Mouse (Mus musculus): ENCODE results near the gene Plcl1.

The Plcl1 gene

GRCm38 (mm10) chr1:55405272-55406022, at the start of gene Plcl1:
TSS of gene Plcl1 (plus strand) at chr1:55405921.
- peak; percentile 98 for DNase-seq

- peak in 1 of 2 experiments; percentile 6 for DNase-seq
These were observed 43.1 kb upstream of the Plcl1 start for GRCm38 (mm10) chr1:55362634-55363033.

GRCm38 (mm10) chr1:55363044-55363565, 42.6 kb upstream of the Plcl1 start, which contains the start of gene Boll:
TSS of gene Boll (minus strand) at chr1:55363469.
- peak; percentile 88 to 90 for DNase-seq

DNA sequence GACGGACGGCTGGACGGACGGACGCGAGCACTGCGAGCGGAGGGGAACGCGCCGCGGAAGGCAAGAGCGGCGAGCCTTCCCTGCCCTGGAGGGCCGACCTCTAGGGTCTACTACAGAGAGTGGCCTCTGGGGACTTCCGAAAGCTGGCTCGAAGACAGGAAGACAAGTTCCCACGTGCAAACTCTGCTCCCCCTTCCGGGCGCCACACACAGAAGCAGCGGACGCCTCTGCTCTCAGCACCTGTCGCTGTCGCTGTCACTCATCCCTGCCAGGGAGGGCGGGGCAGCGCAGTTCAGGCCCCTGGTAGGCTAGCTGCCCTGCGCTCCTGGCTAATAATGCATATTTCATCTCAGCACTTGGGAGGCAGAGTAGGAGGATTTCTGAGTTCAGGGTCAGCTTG, 42.1 kb upstream of the Plcl1 start:
- peak; percentile 70 to 76 for DNase-seq

DNA sequence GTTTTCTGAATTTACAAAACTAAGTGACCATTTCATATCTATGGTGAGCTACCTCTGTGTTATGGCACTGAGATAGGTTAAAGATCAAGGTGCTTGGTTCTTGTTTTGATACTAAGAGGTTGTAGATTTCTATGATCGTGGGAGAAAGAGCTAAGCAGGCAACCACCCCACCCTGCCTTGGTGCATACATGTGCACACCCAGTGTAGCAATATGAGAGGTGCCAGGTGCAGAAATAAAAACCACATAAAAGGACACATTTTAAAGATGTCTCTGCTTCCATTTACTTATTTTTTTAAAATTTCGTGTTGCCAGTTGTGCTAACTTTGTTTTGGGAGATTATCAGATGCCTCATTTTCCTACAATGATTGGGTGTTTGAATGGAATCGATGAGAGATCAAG, 33.1 kb upstream of the Plcl1 start:
- DNase-seq: no peak

DNA sequence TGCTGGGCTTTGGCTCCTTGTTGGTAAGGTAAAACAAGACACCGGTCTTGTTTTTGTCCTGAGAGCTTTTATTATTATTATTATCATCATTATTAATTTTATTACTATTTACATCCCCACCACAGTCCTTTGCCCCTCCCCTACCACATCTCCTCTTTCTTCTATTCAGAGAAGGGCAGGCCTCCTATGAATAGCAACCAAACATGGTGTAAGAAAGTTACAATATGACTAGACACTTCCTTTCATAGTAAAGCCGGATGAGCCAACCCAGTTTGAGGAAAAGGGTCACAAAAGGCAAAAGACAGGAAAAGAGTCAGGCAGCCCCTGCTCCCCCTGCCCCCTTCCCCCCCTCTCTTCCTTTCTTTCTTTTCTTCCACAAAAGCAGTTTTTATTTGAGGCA, 25.2 kb upstream of the Plcl1 start:
- no peak for DNase-seq

GRCm38 (mm10) chr1:55383114-55383773, 22.5 kb upstream of the Plcl1 start:
- DNase-seq: peak; percentile 94

GRCm38 (mm10) chr1:55399891-55400290, 5.8 kb upstream of the Plcl1 start:
- DNase-seq: peak in 1 of 2 experiments; percentile 24

- DNase-seq: peak; percentile 79 to 89
These were observed 1.3 kb upstream of the Plcl1 start for GRCm38 (mm10) chr1:55404439-55404838.

DNA sequence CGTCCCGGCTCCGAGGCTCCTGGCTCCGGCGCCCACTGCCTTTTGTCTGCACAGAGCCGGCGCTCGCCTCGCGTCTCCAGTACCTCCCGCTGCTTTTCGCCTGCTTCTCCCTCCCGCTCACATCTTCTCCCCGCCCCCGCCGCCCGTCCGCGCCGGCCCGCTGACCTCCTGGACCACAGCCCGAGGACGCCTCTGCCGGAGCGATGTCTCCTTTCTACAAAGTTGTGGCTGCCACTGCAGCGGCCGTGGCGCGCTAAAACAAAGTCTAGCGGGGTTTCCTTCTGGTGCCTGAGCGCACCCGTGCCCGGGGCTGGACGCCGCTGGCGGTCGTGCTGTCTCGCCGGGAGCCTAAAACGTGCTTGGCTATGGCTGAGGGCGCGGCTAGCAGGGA, 297 bp downstream of the Plcl1 start:
- DNase-seq: peak; percentile 88 to 92

GRCm38 (mm10) chr1:55406531-55407375, 1.0 kb downstream of the Plcl1 start:
- peak; percentile 59 to 61 for DNase-seq

GRCm38 (mm10) chr1:55410670-55411069, 4.9 kb downstream of the Plcl1 start:
- no peak for DNase-seq

DNA sequence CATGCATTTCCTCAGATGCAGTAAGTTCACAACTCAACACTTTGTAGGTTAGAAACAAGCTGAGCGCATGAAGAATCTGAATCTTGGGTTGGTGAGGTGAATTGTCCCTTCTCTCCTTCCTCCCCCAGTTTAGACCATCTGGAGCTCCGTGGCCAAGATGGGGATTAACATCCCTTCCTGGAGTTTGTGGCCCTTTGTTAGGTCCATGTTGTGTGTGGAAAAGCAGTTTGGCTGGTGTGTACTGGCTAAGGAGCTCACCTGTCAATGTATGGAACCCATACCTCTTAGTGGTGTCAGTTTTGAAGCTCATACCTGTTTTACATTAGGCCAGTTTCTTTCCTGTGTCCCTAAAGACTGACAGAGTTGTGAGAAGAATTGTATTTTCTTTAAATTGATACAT, 5.4 kb downstream of the Plcl1 start:
- no peak for DNase-seq

DNA sequence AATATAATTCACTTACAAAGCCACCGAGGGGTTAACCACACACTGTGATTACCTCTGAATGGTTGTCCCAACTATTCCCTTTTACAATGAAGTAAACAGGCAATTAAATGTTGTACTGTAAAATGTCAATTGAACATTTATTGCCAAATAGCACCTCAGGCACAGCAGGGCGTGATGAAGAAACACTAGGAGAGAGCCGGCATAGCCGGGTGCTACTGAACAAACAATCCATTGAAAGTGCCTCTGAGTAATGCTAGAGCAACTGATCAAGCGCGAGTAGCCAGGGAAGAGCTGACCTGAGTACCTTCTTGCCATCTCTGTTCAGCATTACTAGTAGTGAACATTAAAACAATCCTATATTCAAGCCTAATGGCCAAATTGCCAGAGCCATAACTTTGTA, 6.8 kb downstream of the Plcl1 start:
- no peak for DNase-seq

DNA sequence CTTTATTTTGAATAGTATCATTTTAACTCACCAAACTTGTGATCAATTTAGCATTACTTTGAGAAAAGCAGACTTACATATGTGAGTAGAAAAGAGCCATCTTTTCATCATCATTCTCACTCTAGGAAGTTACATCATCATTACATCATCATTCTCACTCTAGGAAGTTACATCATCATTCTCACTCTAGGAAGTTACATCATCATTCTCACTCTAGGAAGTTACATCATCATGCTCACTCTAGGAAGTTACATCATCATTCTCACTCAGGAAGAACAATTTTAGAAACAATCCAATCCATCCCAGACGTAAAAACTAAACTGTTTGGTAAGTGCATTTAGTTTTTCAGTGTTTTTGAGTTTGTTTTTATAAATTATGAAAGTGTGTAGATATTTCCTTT, 7.8 kb downstream of the Plcl1 start:
- DNase-seq: no peak

DNA sequence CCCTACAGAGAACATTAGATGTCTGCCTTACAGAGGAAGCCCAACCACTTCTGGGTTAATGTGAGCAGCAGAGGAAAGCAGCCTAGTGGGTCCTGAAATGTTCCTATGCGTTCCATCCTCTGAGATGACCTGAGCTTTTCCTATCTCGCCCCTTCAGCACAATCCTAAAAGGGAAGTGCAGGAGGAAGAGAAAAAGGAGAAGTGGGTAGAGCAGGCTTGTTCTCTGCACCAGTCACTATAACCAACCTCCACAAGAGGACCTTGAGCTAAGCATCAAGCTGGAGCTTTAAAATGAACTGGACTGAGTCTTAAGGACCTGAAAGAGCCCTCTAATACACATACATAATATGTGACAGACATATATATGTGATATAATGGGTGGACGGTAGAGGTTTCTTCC, 13.2 kb downstream of the Plcl1 start:
- no peak for DNase-seq

- no peak for DNase-seq
These were observed 21.9 kb downstream of the Plcl1 start for GRCm38 (mm10) chr1:55427607-55428006.

- DNase-seq: no peak
These were observed 23.3 kb downstream of the Plcl1 start for GRCm38 (mm10) chr1:55429051-55429450.

DNA sequence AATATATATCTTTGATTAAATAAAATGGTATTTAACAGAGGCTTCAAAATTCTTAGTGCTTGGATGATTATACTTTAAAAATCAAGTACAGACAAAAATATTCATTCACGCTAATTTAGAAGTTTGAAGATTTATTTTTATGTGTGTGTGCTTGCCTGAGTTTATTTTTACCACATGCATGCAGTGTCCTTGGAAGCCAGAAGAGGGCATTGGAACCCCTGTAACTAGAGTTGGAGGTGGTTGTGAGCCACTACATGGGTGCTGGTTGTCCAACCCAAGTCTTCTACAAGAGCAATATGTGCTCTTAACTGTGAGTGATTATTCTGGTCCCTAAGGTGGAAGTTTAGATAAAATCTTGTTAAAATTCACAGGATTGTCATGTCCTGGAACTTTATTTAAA, 24.0 kb downstream of the Plcl1 start:
- no peak for DNase-seq

DNA sequence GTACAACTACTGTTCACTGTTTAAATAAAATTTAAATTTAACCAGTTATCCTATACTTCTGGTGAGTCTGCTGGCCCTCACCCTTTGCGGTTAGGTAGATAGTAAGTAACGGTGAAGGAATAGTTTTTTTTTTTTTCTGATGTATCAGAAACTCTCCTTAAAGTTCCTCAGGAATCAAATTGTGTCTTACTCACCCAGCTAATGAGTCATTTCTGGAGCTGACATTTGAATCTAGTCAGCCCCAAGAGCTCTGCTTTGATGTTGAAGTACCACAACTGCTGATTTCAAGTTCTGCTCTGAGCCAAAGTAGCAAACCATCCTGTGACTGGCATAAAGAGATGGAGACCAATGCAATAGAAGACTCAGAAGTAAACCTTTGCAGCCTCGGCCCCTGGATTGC, 24.9 kb downstream of the Plcl1 start:
- no peak for DNase-seq

DNA sequence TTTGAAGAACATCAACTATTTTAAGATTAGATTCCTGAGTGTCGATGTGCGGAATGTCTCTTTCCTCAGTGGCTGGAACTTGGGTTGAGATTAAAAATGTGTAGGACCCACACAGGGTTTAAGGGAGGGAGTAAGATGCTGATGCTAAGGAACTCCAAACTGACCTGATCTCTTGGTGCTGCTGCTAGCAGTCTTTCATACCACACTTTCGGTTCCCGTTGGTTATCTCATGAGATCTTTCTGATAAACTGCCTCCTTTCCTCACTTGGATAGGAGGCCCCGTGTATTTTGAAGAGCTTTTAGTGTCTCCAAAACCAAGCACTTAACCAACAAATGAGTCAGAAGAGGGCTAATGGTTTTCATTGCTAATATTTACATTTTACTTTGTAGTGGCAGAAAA, 30.9 kb downstream of the Plcl1 start:
- DNase-seq: no peak

GRCm38 (mm10) chr1:55437095-55437494, 31.4 kb downstream of the Plcl1 start:
- no peak for DNase-seq

DNA sequence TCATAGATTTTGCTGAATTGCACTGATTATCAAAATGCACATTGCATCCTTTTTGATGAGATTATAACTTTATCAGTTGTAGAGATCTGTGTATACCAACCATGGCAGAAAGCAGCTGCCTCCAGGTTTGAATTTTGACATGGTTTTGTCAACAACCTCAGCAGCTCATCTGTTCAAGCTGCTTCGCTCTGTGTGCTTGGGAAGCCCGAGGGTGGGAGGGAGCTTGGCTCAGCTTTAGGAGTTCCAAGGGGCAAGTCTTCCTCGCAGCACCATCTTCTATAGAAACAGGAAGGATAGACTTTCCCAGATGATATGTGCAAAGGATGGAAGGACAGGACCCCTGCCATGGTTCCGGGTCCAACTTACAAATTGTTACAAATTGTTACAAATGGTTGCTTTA, 32.9 kb downstream of the Plcl1 start:
- DNase-seq: no peak

All from cerebellum, postnatal 10 days (tissue).